ENCODE assay signal across 15 mouse cellular contexts in genomic region chr11:50557064-50557463, GRCm38 (mm10).
"Had no signal": no experiment of that assay in that cellular context is flagged by ENCODE, and none has a peak within 500 bp of the region (broad histone marks: within the 10 kb centered on the region; RNA-seq: fewer than 3 reads in every experiment).

No protein-coding gene starts in this region.

- DNase-seq: retina, postnatal 1 day; right cerebral cortex, adult 18-20 months; right cerebral cortex, postnatal 14 days; right cerebral cortex, postnatal 25 days; right cerebral cortex, postnatal 4 days; spleen, adult 18-20 months; thymus, adult 18-20 months; thymus, adult 2 months; thymus, postnatal 14 days; thymus, postnatal 25 days; thymus, postnatal 4 days had no signal

- H3K4me3 ChIP-seq: neural tube, embryonic 13.5 days; neural tube, embryonic 15.5 days; stomach, embryonic 15.5 days had no signal

- H3K4me1 ChIP-seq: neural tube, embryonic 13.5 days; neural tube, embryonic 15.5 days; stomach, embryonic 15.5 days had no signal

- H3K27ac ChIP-seq: neural tube, embryonic 13.5 days; neural tube, embryonic 15.5 days; stomach, embryonic 15.5 days; stomach, postnatal 0 days had no signal
